Mouse (Mus musculus) adrenal gland, adult 18-20 months (tissue): ENCODE measurements around the gene Naa20. TPM values are rescaled to one million over a fixed set of nuclear protein-coding genes. Genes with fewer than 3 reads are reported as not detected.
A peak's percentile ranks its signal among the peaks of the same experiment; 100 is the strongest.
"Not testable (repeated sequence)": the region's sequence is repeated elsewhere in the genome, so short reads cannot be mapped to it uniquely, and the experiment has no call there.

ENCODE experiments used
- DNase-seq, 2 experiments: peaks; one replicate each; pipeline ENCODE4 v3.0.0; 2021 to 2022; ENCODE audit warnings: low spot score in 2 of 2
- total RNA-seq, 2 experiments: library from RNA; stranded (reverse); gene quantifications; 1 replicate in 1 of 2; 2 replicates in 1 of 2; pipeline ENCODE4 v1.2.3; 2021

The Naa20 gene
- total RNA-seq, 2 experiments from 2014 or later, result 50.6 to 59.5 TPM

GRCm38 (mm10) chr2:145884036-145884912, 17.6 kb upstream of the Naa20 start:
- no peak for DNase-seq

- no peak for DNase-seq
These were observed 16.8 kb upstream of the Naa20 start for GRCm38 (mm10) chr2:145884913-145885785.

GRCm38 (mm10) chr2:145887937-145888765, 13.7 kb upstream of the Naa20 start:
- DNase-seq, result peak in 1 of 2 experiments; percentile 37

GRCm38 (mm10) chr2:145888766-145889480, 13.0 kb upstream of the Naa20 start:
- no peak for DNase-seq

- DNase-seq, result no peak
These were observed 11.3 kb upstream of the Naa20 start for GRCm38 (mm10) chr2:145890571-145890970.

- DNase-seq, result no peak
These were observed 8.1 kb upstream of the Naa20 start for GRCm38 (mm10) chr2:145893756-145894155.

GRCm38 (mm10) chr2:145898106-145898505, 3.8 kb upstream of the Naa20 start:
- DNase-seq, result no peak

GRCm38 (mm10) chr2:145900318-145900717, 1.6 kb upstream of the Naa20 start:
- not testable (repeated sequence) for DNase-seq

GRCm38 (mm10) chr2:145903061-145903901, 1.4 kb downstream of the Naa20 start:
- DNase-seq, result peak; percentile 87 to 88

- no peak for DNase-seq
These were observed 2.2 kb downstream of the Naa20 start for GRCm38 (mm10) chr2:145903983-145904616.

GRCm38 (mm10) chr2:145905156-145905555, 3.3 kb downstream of the Naa20 start:
- no peak for DNase-seq

- DNase-seq, result not testable (repeated sequence)
These were observed 4.0 kb downstream of the Naa20 start for GRCm38 (mm10) chr2:145905884-145906283.

- no peak for DNase-seq
These were observed 19.2 kb downstream of the Naa20 start for GRCm38 (mm10) chr2:145920941-145921650.

- DNase-seq, result peak; percentile 86 to 90
These were observed 32.7 kb downstream of the Naa20 start, which contains the start of the genes Cfap61 and Crnkl1 for GRCm38 (mm10) chr2:145934339-145935231. TSS of gene Cfap61 (plus strand) at chr2:145934784. TSS of gene Crnkl1 (minus strand) at chr2:145935014.

GRCm38 (mm10) chr2:145936975-145937374, 35.1 kb downstream of the Naa20 start:
- DNase-seq, result no peak

GRCm38 (mm10) chr2:145941403-145941802, 39.5 kb downstream of the Naa20 start:
- no peak for DNase-seq

- no peak for DNase-seq
These were observed 42.4 kb downstream of the Naa20 start for GRCm38 (mm10) chr2:145944286-145944685.
